Mouse (Mus musculus) cerebellum, adult 11-12 months (tissue): ENCODE data around the gene Sgk1.

Experiments used
- DNase-seq: peaks from one replicate; pipeline ENCODE4 v3.0.0; 2022

The Sgk1 gene

DNA sequence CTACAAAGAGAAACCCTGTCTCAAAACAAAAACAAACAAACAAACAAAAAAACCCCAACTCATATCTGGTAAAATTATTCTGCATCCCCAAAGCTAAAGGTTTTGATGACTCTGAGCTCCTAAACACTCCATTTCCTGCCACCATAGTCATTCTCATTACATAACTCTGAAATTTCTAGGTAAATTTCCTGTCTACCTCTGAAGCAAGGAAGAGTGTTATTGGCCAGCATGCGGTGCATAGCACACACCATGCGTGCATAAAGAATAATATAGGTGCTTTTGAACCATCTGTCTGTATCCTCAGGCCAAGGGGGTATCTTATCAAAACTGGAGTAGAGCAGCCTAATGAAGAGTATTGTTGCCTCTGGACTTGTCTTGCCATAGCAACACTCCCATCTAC, 13.8 kb upstream of the Sgk1 start:
- DNase-seq, result no peak

DNA sequence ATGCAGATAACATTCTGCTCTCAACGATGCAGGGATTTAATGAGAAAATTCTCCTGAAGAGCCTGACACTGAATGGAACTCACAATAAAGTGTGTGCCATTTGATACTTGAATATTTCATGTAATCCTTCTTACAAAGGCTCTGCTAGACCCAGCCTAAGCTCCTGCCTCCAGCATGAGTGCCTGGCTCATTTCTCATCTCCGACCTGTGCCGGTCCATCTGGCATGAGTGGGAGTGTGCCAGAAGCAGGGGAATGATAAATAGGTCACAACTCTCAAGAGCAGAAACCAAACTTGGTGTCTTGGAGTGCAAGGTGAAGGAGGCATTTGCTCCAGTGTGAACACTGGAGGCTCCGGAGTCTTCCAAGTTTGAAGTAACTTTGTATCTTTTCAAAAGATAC, 13.4 kb upstream of the Sgk1 start:
- peak; percentile 92 for DNase-seq

DNA sequence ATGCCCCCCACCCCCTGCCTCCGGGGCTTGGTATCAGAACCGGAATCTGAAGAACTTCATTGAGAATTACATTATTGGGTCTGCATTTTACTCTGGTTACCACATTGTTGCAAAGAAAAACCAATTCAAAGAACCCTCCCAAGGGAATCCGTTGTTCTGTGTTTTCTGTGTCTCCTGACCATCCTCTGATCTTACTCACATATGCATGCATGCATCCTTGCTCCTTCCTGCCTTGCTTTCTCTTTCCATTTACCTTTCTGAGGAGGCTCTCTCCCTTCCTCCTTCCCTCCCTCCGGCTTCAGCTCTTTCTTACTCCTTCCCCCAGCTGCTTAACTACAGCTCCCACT, 174 bp upstream of the Sgk1 start:
- DNase-seq, result no peak

DNA sequence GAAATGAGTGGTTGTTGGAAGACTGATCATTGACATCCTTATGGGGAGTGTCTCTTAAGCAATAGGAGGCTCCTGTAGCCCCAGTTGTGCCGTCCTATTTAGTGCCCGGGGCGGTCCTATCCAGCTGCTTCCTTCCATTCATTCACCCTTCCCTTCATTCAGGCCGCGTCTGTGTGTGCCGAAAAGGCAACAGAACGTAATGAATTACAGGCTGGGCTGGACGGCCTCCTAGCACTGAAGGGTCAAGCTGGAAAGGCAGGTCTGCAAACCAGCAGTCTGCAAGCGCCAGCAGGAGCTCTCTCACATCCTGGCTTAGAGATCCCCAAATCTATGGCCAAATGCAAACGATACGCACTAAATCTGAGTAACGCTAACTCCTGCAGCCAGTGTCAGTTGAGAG, 1.6 kb downstream of the Sgk1 start:
- peak; percentile 64 for DNase-seq

DNA sequence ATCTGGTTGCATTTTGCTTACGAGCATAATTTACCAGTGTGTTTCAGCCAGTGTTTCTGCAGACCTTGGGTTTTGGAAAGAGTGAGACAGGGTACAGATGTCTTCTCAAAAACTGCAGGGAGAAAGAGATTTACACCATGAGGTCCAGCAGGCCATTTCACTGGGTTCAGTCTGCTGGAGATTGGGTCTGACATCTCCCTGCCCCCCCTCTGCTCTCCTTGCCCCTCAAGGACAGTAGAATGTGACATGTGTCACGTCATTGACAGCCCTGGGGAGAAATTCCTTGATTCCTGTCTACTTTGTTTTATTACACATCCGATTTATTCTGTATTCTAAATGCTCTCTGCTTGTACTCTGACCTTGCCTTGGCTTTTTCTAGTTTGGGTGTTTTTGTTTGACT, 2.5 kb downstream of the Sgk1 start:
- DNase-seq, result no peak

DNA sequence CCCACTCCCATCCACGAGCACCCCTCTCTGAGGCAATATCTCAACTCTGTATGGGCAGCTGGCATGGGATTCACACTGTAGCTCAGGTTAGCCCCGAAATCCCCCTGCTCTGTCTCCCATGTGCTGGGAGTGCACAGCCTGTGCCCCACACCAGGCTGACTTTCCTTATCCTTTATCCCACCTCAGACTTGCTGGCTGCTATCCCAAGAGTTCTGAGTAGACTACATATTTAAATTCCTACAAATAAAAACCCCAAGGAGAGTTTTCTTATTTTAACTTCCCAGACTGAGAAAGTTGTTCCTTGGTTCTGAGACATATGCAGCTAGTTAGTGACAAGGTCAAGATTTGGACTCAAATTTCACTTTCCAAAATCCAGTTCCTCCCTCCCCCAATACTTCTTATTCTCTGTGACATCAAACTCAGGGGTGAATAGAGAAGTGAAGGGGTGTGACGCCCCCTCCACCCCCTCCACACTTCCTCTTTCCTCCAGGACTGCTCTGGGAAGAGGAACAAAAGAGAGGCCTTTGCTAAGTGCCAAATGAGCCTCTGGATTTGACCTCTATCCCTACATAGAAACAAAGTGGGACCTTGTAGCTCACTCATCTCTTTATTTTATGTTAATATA, 7.3 kb downstream of the Sgk1 start:
- DNase-seq, result no peak

DNA sequence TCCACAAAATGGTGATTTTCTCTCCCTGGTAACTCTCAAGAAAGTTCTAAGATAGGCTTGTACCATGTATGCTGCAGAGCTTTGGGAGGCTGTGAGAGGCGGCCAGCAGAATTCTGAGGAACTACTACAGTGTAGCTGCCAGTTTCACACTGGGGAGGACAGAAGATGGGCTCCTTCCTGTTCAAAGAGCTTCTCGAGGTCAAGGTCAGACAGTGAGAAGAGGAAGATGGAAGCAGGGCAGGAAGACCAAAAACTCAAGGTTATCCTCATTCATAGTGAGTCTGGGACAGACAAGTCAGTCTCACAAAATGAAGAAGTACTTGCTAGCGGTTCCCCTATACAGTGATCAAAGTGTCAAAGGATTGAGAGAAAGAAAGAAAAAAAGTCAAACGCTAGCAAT, 8.3 kb downstream of the Sgk1 start:
- DNase-seq, result no peak

DNA sequence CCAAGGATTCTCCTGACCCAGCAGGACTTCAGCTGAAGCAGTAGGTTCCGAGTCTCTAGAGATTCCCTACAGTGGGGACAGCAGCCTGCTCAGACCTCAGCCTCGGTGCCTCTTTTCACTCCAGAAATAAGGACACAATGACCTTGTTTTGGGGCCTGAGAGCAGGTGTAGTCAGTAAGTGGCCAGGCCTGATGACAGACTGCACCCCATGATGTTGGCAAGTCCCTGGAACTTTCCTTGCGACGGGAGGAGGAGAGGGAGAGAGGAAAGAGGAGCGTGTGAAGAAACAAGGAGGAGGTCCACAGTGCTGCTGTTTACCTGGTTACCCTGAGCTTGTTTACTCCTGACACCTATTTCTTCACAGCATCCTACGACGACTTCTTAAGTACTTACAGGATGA, 9.5 kb downstream of the Sgk1 start:
- peak; percentile 92 for DNase-seq

DNA sequence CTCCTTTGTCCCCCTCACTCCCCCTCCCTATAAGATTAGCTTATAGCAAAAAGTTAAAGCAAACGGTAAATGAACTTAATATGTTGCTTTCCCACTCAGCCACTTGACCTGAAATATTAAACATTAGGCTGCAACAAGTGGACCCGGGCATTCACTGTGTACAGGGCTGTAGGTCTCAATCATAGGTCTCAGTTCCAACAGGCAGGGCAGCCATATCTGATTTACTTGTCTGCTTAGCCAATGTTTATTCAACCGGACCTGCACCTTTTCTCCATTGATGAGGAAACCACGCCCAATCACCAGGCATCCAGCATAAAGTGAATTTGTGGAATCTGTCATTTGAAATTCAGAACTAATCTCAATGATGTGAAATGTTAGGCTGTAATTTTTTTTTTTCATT, 10.1 kb downstream of the Sgk1 start:
- no peak for DNase-seq

DNA sequence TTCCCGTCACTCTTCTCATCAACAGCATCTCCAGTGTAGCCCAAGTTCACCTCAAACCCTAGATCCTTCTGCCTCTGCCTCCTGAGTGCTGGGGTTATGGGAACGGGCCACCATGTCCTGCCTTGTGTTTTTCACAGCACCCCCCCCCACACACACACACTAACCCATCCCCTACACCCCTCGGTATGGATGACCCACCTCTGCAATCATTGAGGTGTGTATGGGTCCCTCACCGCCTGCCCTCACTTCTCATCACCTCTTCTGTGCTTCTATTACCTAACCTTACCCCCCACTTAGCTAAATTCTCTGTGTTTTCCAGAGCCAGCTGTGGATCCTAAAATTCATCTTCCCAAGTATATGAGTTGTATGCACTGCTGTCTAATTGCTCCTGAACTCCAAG, 16.4 kb downstream of the Sgk1 start:
- DNase-seq, result no peak

DNA sequence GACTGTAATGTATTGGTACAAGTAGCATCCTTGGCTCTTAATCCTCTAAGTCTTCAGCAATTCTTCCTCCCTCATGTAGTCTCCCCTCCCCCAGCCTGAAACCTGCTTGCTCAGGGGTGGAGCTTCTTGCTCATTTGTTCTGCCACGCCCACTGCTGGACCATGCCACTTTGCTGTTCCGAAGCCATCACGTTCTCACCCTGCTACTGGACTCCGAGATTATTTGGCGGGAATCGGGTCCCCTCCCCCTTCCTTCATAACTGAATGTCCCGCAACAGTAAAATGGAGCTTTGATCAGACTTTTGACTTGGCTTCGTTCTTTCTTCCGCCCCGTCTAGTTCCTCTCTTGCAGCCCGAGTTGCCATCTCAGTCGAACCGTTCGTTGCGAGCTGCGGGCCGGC, 16.9 kb downstream of the Sgk1 start:
- DNase-seq, result peak; percentile 47

DNA sequence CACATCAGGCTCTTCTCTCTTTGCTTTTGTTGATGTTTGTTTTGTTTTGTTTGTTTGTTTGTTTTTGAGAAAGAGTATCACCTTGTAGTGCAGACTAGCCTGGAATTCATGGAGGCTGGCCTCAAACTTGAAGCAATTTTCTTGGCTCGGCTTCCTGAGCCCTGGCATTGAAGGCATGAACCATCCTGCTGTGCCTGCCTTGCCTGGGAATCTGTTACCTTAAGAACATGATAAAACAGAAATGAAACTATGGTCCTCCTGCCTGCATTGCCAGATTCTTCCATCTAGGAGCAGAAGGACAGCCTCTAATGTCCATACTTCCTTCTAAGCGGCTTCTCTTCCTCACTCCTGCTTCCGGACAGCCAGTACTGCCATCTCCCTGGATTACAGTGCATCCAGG, 17.4 kb downstream of the Sgk1 start:
- peak; percentile 74 for DNase-seq

DNA sequence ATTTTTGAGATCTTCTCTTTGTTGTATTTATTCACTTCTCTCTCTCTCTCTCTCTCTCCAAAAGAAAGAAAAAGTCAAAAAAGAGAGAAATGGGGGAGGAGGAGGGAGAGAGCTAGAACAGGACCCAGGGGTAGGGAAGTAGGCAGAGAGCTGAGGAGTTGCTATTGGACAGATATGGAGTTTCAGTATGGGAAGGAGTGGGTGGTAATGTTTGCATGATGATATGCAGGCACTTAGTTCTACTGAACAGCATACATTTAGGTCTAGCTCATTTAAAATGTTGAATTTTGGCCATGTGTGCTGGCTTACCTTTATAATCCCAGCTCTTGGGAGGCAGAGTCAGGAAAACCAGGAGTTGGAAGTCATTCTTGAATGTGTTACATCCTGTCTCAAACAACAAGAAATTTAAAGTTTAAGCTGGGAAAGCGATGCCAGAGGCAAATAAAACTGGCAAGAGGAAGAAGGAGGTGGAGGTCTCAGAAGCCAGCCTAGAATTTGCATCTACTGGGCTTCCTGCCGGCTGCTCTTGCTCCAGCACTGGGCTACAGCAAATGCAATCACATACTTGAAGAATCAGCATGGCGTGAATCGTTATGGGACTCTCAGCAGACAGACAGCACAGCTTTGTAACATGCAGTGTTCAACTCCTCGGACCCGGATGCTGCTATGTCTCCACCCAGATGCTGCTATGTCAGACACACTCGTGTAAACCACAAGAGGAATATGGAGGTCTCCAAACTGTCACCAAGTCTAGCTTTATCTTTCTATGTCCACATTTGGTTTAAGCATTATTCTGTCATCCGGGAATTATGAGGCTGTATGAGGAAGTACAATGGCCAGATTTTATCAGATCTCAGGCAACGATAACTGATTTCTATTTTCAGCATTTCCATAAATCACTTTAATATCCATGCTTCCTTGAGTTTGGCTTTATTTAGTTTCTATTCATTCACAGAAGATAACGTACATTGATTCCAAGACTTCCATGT, 20.5 kb downstream of the Sgk1 start:
- DNase-seq, result no peak

DNA sequence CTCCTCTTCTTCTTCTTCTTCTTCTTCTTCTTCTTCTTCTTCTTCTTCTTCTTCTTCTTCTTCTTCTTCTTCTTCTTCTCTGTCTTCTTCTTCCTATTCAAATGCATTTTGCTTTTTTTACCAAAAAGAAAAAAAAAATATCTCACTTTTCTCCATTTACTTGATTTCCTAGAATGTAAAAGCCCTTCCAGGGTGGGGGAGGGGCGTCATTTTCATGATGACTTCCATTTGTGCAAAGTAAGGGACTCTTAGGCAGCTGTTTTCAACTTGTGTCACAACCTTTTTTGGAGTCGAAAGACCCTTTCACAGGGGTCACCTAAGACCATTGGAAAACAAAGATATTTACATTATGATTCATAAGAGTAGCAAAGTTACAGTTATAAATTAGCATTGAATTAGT, 22.2 kb downstream of the Sgk1 start:
- no peak for DNase-seq

DNA sequence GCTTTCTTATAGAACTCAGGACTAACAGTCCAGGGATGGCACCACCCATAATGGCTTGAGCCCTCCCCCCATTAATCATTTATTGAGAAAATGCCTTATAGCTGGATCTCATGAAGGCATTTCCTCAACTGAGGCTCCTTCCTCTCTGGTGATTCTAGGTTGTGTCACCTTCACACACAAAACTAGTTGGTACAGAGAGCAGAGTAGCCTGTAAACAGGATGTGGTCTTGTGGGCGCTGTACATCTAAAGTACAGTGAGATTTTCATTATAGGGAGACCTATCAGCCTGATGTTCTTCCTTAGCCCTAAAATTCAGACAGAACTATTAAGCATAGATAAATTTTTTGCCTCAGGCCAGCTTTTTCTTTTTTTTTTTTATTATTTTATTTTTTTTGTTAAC, 23.6 kb downstream of the Sgk1 start:
- no peak for DNase-seq

DNA sequence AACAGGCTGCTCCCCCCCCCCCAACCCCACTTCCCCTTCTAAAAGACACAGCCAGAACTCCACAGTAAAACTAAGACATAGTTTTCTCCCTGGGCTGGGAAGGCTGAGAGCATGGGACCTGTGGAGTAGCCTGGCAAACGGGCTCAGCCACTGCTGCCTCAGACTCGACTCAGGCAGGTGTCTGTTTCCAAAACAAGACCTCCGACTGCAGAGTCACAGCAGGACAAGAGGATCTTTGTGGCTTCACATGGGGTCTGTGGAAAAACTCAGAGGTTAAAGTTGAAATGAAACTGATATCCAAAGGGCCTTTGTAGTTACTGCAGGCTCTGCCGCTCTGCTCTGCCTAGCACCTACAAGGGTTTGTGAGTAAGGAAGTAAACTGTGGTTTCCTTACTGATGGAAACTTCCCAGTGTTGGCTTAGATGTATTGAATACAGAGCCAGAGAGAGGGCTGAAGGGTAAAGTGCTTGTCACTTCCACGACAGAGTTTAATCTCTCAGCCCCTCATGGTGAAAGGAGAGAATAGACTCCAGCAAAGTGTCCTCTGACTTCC, 25.0 kb downstream of the Sgk1 start:
- DNase-seq, result no peak

DNA sequence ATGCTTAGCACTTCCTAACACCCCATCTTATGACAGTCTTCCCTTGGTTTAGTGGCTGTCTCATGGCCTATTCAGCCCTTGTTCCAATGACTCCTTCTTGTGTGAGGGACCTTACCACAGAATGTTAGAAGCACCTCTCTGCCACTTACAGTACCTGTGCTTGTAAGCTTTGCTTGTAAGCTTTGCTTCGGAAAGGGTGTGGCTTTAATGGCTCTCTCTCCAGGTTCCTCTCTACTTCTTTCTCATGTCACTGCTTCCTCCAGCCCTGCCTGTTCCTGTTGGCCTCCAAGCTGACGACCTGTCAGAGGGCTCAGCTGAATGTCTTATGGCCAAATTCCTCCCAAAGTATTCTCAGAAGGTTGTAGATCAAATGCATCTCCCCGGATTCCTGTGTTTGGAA, 25.8 kb downstream of the Sgk1 start:
- DNase-seq, result no peak

DNA sequence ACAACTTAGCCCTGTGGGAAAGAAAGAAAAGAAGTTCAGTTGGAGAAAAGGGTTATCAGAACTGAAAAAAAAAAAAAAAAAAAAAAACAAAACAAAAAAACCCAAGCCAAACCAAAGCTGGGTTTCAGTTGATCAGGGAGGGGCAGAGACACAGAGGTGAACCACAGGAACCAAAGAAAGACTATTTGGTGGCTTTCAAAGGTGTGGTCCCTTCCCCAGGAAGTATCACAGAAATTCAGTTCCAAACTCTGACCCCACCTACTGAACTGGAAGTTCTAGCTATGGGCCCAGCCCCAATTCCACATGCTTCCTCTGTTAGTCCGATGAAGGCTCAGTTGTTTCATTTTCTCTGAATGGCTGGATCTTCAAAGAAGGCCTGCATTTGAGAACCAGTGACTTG, 26.7 kb downstream of the Sgk1 start:
- no peak for DNase-seq

DNA sequence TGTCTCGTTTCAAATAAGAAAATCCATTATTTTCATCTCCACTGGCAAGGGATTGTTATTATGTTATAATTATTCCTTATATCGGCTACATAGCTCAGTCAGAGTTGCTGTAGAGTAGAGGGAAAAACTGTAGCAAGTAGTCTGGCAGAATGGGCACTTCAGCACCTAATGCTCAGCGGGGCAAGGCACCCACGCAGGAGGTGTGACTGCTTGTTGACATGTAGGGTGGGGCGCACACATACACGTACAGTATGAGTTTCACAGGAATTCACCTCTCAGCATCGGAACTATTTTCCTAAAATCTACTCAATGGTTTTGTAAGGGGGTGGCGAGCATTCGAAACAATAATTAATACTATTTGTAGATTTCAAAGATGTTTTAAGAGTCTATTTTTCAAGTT, 28.4 kb downstream of the Sgk1 start:
- no peak for DNase-seq

DNA sequence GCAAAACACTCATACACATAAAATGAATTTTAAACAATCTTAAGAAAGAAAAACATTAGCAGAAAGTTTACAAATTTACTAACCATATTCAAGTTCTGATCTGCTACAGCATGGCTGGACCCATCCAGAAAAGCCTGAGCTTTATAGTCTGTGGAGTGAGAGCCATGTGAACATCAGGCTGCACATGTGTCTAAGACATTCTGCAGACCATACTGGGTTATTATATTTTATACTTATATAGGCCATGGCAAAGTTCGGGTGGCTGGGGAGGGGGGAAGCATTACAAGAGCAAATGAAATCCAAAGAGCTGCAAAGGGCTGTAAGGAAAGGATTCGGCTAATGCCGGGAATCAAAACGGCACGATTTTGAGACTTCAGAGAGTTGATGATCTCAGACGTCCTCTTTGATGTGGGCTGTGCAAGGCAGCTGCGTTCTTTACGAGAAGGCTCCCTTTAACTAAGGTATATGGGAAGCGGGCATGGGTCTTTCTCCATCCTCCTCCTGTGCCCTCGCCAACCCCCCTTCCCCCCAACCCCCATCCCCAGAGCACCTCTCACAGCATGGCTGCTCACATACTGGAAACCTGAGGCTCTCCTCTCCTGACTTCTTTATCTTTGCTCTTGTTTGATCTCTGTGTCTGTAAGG, 29.4 kb downstream of the Sgk1 start:
- no peak for DNase-seq

DNA sequence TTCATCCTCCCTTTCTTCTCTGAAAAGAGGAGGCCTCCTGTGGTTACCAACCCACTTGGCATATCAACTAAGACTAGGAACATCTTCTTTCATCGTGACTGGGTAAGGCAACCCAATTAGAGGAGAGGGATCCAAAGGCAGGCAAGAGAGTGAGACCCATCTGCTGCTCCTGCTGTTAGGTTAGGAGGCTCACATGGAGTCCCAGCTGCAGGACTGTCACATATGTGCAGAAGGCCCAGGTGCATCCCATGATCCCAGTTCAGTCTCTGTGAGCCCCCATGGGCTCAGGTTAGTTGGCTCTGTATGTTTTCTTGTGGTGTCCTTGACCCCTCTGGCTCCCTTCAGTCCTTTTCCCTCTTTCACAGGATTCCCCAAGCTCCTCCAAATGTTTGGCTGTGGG, 32.8 kb downstream of the Sgk1 start:
- DNase-seq, result no peak

DNA sequence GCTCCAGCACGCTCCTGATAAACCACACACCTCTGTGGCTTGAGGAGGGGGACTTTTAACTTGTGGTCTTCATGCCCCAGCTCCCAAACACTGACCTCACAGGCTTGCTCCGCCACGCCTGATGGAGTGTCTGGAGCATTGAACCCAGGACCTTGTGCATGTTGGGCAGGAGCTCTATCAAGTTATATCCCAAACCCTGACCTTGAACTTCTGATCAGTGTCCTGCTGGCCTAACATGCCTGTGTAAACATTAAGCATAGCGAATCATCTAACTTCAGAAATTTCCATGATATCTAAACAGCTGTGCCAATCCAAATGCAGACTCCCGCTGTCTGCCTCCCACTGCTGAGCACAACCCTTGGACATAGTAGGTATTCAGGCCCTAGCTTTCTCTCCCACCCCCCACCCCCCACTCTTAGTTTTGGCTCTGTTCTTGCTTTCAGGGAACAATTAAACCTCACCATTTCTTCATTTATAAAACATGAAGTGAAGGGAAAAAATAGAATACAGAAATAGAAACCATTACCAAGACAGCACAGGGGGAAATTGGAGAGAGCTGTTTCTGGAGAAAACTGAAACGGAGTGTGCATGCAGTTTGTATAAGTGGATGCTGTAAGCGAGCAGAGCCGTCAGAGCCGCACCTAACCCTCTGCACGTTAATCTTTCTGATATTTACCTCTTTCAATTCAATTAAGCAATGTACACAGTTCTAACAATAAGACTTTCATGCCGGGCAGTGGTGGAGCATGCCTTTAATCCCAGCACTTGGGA, 34.5 kb downstream of the Sgk1 start:
- DNase-seq, result no peak
